Mouse (Mus musculus) MEL (cell line): ENCODE data around the gene Htr5b. TPM values are rescaled to one million over a fixed set of nuclear protein-coding genes. Genes with fewer than 3 reads are reported as not detected.

ENCODE experiments used
- DNase-seq: peaks from one replicate; pipeline ENCODE4 v3.0.0; 2011; ENCODE audit warnings: low read depth, low spot score
- H3K27ac ChIP-seq: 2 replicates; pipeline ENCODE4 v1.5.1; 2012; ENCODE audit warnings: low read depth, mild to moderate bottlenecking, control low read depth, low read length, moderate library complexity; ENCODE audit not compliant: control insufficient read depth
- H3K27me3 ChIP-seq, 2 experiments: fragments of 150-350 bp in 1 of 2; sonication (generic) in 1 of 2; 2 replicates each; pipeline ENCODE4 v1.6.1; 2012; ENCODE audit warnings: low read length in 2 of 2, mild to moderate bottlenecking in 2 of 2, improper control_type of control experiment in 1 of 2, moderate library complexity in 1 of 2; ENCODE audit not compliant: insufficient read depth in 2 of 2, control insufficient read depth in 1 of 2
- H3K36me3 ChIP-seq, 2 experiments: 2 replicates each; pipeline ENCODE4 v1.6.1; 2012 to 2014; ENCODE audit warnings: low read length in 2 of 2, improper control_type of control experiment in 1 of 2, inconsistent platforms in 1 of 2, mild to moderate bottlenecking in 1 of 2; ENCODE audit not compliant: insufficient read depth in 2 of 2, control insufficient read depth in 1 of 2
- H3K4me1 ChIP-seq, 2 experiments: fragments of 150-350 bp in 1 of 2; sonication (generic) in 1 of 2; 2 replicates each; pipeline ENCODE4 v1.6.1; 2012; ENCODE audit warnings: low read length in 2 of 2, improper control_type of control experiment in 1 of 2, mild to moderate bottlenecking in 1 of 2; ENCODE audit not compliant: insufficient read depth in 2 of 2, control insufficient read depth in 1 of 2
- H3K4me3 ChIP-seq, 2 experiments: fragments of 150-350 bp in 1 of 2; sonication (generic) in 1 of 2; 2 replicates each; pipeline ENCODE4 v1.5.1; 2012; ENCODE audit warnings: low read depth in 2 of 2, low read length in 2 of 2, mild to moderate bottlenecking in 2 of 2, moderate library complexity in 2 of 2, control low read depth in 1 of 2, improper control_type of control experiment in 1 of 2; ENCODE audit not compliant: control insufficient read depth in 1 of 2, insufficient read depth in 1 of 2
- H3K79me2 ChIP-seq: 2 replicates; pipeline ENCODE4 v1.6.1; 2012; ENCODE audit warnings: mild to moderate bottlenecking, low read length, moderate library complexity; ENCODE audit not compliant: control insufficient read depth, poor library complexity, insufficient read depth
- H3K9ac ChIP-seq: 2 replicates; pipeline ENCODE4 v1.6.1; 2012; ENCODE audit warnings: low read depth, mild to moderate bottlenecking, control low read depth, low read length, moderate library complexity; ENCODE audit not compliant: control insufficient read depth, poor library complexity, severe bottlenecking
- H3K9me3 ChIP-seq: fragments of 150-350 bp; sonication (generic); replicated peaks from 2 replicates; pipeline ENCODE4 v1.6.1; 2012; ENCODE audit warnings: mild to moderate bottlenecking, low read length, improper control_type of control experiment, moderate library complexity; ENCODE audit not compliant: insufficient read depth
- CHD2 ChIP-seq: IDR thresholded peaks from 2 replicates; pipeline ENCODE4 v1.6.1; 2011; ENCODE audit warnings: low read length, improper control_type of control experiment
- CTCF ChIP-seq, 3 experiments: IDR thresholded peaks in 2 of 3; conservative IDR thresholded peaks in 1 of 3; 2 replicates each; pipeline ENCODE4 v1.5.1; 2011 to 2012; ENCODE audit warnings: low read length in 3 of 3, low read depth in 2 of 3, mild to moderate bottlenecking in 2 of 3, improper control_type of control experiment in 1 of 3, inconsistent platforms in 1 of 3, mixed read lengths in 1 of 3, moderate library complexity in 1 of 3; ENCODE audit not compliant: control insufficient read depth in 1 of 3, insufficient read depth in 1 of 3, poor library complexity in 1 of 3, severe bottlenecking in 1 of 3
- E2F4 ChIP-seq: IDR thresholded peaks from 2 replicates; pipeline ENCODE4 v1.6.1; 2011; ENCODE audit warnings: low read depth, low read length, improper control_type of control experiment, borderline replicate concordance
- EP300 ChIP-seq, 2 experiments: IDR thresholded peaks; 2 replicates each; pipeline ENCODE4 v1.6.1; 2011; ENCODE audit warnings: improper control_type of control experiment in 2 of 2, low read length in 2 of 2, low read depth in 1 of 2, mild to moderate bottlenecking in 1 of 2
- JUND ChIP-seq: IDR thresholded peaks from 2 replicates; pipeline ENCODE4 v1.6.1; 2011; ENCODE audit warnings: low read depth, mild to moderate bottlenecking, improper control_type of control experiment, low read length
- KAT2A ChIP-seq: conservative IDR thresholded peaks from 2 replicates; pipeline ENCODE4 v1.6.1; 2012; ENCODE audit warnings: low read depth, low read length, improper control_type of control experiment, inconsistent platforms
- MAX ChIP-seq: IDR thresholded peaks from 2 replicates; pipeline ENCODE4 v1.6.1; 2011; ENCODE audit warnings: low read length, improper control_type of control experiment
- MAZ ChIP-seq: IDR thresholded peaks from 2 replicates; pipeline ENCODE4 v1.6.1; 2012; ENCODE audit warnings: low read depth, mild to moderate bottlenecking, inconsistent platforms, low read length, improper control_type of control experiment
- MEF2A ChIP-seq: IDR thresholded peaks from 2 replicates; pipeline ENCODE4 v1.6.1; 2014; ENCODE audit warnings: low read depth, mild to moderate bottlenecking, inconsistent platforms, low read length, improper control_type of control experiment; ENCODE audit not compliant: poor library complexity, insufficient replicate concordance, severe bottlenecking; ENCODE audit errors: extremely low read depth
- MXI1 ChIP-seq: IDR thresholded peaks from 2 replicates; pipeline ENCODE4 v1.6.1; 2011; ENCODE audit warnings: mild to moderate bottlenecking, low read depth, low read length, improper control_type of control experiment
- NELFE ChIP-seq: IDR thresholded peaks from 2 replicates; pipeline ENCODE4 v1.6.1; 2011; ENCODE audit warnings: low read depth, low read length, improper control_type of control experiment
- NRF1 ChIP-seq: IDR thresholded peaks from 2 replicates; pipeline ENCODE4 v1.6.1; 2014; ENCODE audit warnings: low read depth, mild to moderate bottlenecking, inconsistent platforms, low read length, improper control_type of control experiment, moderate library complexity; ENCODE audit not compliant: poor library complexity, insufficient read depth, severe bottlenecking
- POLR2AphosphoS2 ChIP-seq: IDR thresholded peaks from 2 replicates; pipeline ENCODE4 v1.6.1; 2011; ENCODE audit warnings: low read length, improper control_type of control experiment
- POLR2AphosphoS5 ChIP-seq: IDR thresholded peaks from 2 replicates; pipeline ENCODE4 v1.6.1; 2012; ENCODE audit warnings: low read depth, borderline replicate concordance, mild to moderate bottlenecking, inconsistent platforms, low read length, moderate library complexity, mixed read lengths
- RCOR1 ChIP-seq: IDR thresholded peaks from 2 replicates; pipeline ENCODE4 v1.6.1; 2012; ENCODE audit warnings: low read depth, mild to moderate bottlenecking, inconsistent platforms, low read length, improper control_type of control experiment
- SMC3 ChIP-seq: IDR thresholded peaks from 2 replicates; pipeline ENCODE4 v1.6.1; 2011; ENCODE audit warnings: low read depth, low read length, improper control_type of control experiment
- TBP ChIP-seq: IDR thresholded peaks from 2 replicates; pipeline ENCODE4 v1.8.0; 2011; ENCODE audit warnings: low read depth, low read length, improper control_type of control experiment
- ZMIZ1 ChIP-seq: IDR thresholded peaks from 2 replicates; pipeline ENCODE4 v1.6.1; 2012; ENCODE audit warnings: low read depth, mild to moderate bottlenecking, inconsistent platforms, low read length, improper control_type of control experiment, moderate library complexity
- polyA plus RNA-seq, 2 experiments: library from polyadenylated mRNA; stranded (reverse) in 1 of 2; unstranded in 1 of 2; fragments of >175 nt in 1 of 2; fragments of >200 nt in 1 of 2; gene quantifications; 2 replicates each; pipeline versions ENCODE4 v1.2.1 to v1.2.4; 2012; ENCODE audit warnings: low replicate concordance in 2 of 2, low read depth in 1 of 2; ENCODE audit not compliant: insufficient read length in 2 of 2, insufficient read depth in 1 of 2, missing spikeins in 1 of 2
- total RNA-seq: library from RNA; depleted of rRNA; stranded (reverse); fragments of 300-350 nt; gene quantifications from 2 replicates; pipeline ENCODE4 v1.2.3, GENCODE M21; 2012

The Htr5b gene
- total and polyA plus RNA-seq, 3 experiments = not detected

- H3K27ac ChIP-seq = no peak overlapping the region
- H3K4me3 ChIP-seq = no peak overlapping the region
- no peak overlapping the region for H3K9ac ChIP-seq
- TF ChIP-seq POLR2AphosphoS5 = no peak
- no peak for TF ChIP-seq KAT2A
- peaks cover 0 to 2% of the 10 kb centered on the region in 2 experiments; a peak in 2 of 4 replicates for H3K36me3 ChIP-seq
- H3K4me1 ChIP-seq = no peaks in the 10 kb centered on the region
- no peaks in the 10 kb centered on the region for H3K27me3 ChIP-seq
- DNase-seq = no peak
- no peaks in the 10 kb centered on the region for H3K9me3 ChIP-seq
- H3K79me2 ChIP-seq = no peaks in the 10 kb centered on the region
These were observed 60.0 kb downstream of the Htr5b start for GRCm38 (mm10) chr1:121468271-121468670.

GRCm38 (mm10) chr1:121466276-121466675, 62.0 kb downstream of the Htr5b start:
- TF ChIP-seq MEF2A (no peak), POLR2AphosphoS2 (no peak), CHD2 (no peak), KAT2A (no peak), CTCF (IDR thresholded peaks at IDR 0.05 in 2 of 3, conservative IDR thresholded peaks at IDR 0.05 in 1 of 3; ENCODE audit: control insufficient read depth in 1 of 3, insufficient read depth in 1 of 3, low read depth in 2 of 3, low read length in 3 of 3, poor library complexity in 1 of 3, severe bottlenecking in 1 of 3) (no peak), MAX (no peak), TBP (no peak), RCOR1 (no peak), NELFE (no peak), EP300 (IDR thresholded peaks at IDR 0.05; ENCODE audit: low read depth in 1 of 2, low read length in 2 of 2) (no peak), NRF1 (no peak), ZMIZ1 (no peak), SMC3 (no peak), JUND (no peak), E2F4 (no peak), MAZ (no peak), MXI1 (no peak)
- TF ChIP-seq, all 39 proteins: peak for 0
- H3K9ac ChIP-seq = no peak overlapping the region

More at GRCm38 (mm10) chr1:121466276-121466675, 62.0 kb downstream of the Htr5b start:
- no peak overlapping the region for H3K27ac ChIP-seq
- H3K36me3 ChIP-seq = peaks cover 0 to 2% of the 10 kb centered on the region in 2 experiments; a peak in 2 of 4 replicates
- no peaks in the 10 kb centered on the region for H3K79me2 ChIP-seq
- no peaks in the 10 kb centered on the region for H3K4me1 ChIP-seq
- no peaks in the 10 kb centered on the region for H3K9me3 ChIP-seq
- DNase-seq = no peak
- no peak overlapping the region for H3K4me3 ChIP-seq
- no peaks in the 10 kb centered on the region for H3K27me3 ChIP-seq
